Mouse (Mus musculus): Measurements from ENCODE around the gene Bag5.

- TF ChIP-seq CTCF (IDR thresholded peaks at IDR 0.05; ENCODE audit: low read depth) = no peak
- no peak for TF ChIP-seq EP300 (optimal IDR thresholded peaks at IDR 0.05)
These were observed 32.2 kb upstream of the Bag5 start for GRCm38 (mm10) chr12:111745274-111745673.

Measured in stomach, postnatal 0 days (tissue).